Mouse (Mus musculus) liver, adult (tissue): ENCODE data around the gene Sdccag8.

Source experiments
- GATA4 ChIP-seq: IDR thresholded peaks from 2 replicates; pipeline ENCODE4 v1.6.1; 2014; ENCODE audit warnings: mild to moderate bottlenecking, low read length; ENCODE audit not compliant: insufficient replicate concordance

The Sdccag8 gene

DNA sequence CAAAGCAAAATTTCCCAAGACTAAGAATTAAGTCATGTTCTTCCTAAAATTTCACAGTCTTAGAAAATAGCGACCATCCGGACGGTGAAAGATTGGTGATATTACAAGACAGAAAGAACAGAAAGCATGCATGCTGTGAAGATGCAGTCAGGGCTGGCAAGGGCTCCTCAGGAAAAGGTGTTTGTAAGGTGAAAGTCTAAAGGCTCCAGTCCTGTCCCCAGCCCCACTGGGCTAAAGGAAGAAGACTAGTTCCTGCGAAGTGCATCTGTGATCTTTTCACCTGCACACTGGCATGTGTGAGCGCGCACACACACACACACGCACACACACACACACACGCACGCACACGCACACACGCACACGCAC lies 130.7 kb downstream of the Sdccag8 start:
- no peak for TF ChIP-seq GATA4

DNA sequence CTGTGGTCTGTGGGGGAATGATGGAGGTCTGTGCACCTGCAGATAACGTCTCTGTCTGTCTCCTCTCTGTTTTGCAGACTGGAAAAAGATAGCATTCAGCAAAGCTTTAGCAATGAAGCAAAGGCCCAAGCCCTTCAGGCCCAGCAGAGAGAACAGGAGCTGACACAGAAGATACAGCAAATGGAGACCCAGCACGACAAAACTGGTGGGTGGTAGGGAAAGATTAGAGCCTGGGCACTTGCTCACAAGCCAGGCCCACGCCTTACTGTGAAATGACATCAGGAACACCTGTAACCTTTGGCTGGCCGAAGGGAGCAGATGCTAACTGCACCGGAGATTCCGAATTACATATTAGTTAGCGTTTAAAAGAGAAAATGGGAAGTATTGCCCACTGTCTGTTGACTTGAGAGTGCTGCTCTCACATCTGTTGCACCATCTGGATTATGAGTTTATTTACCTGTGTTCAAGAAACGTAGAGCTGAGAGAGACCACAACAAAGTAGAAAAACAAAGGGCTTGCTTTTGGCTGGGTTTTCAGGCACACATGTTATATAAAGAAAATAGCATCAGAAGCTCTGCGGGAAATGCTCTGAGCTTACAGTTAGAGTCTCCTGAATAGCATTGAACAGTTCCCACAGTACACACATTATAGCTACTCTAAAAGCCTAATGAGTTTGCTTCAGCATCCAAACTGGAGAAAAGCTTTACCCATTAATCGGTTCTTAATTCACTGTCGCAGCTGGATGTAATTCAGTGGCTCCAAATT lies 131.8 kb downstream of the Sdccag8 start:
- TF ChIP-seq GATA4, result no peak

- no peak for TF ChIP-seq GATA4
Measured at GRCm38 (mm10) chr1:176946796-176947181, 132.3 kb downstream of the Sdccag8 start.

GRCm38 (mm10) chr1:176948861-176949260 lies 134.4 kb downstream of the Sdccag8 start:
- no peak for TF ChIP-seq GATA4

DNA sequence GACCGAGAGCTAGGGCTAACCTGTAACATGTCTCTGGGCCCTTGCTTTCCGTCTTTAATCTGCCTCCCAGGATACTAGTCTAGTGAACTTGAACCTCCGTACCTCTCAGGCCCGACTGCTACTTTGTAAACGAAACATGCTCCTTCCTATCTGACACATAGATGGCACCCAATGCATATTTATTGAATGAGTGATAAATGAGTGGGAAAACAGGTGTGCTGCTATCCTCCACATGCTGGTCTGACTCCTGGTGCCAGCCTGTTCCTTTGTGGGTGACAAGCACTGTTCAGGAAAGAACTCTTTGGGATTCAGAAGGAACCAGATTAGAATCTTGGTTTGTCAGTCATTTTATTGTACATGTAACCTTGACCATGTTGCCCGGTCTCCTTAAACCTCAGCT lies 134.9 kb downstream of the Sdccag8 start:
- no peak for TF ChIP-seq GATA4

DNA sequence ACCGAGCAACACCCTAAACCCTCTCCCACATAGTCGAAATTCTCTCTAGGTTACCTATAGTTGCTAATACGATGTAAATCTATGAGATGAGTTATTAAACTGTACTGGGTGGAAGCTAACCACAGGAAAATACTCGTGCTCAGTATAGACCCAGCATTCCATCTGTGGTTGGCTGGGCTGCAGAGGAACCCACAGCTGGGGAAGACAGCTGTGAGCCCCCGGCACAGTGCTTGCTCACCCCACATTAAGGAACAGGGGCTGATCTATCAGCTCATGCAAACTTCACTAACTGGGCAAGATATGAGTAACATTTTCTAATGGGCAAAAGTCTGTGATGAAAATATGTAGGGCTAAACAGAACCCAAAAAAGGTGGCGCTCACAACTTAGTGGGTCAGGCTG lies 135.6 kb downstream of the Sdccag8 start:
- no peak for TF ChIP-seq GATA4

GRCm38 (mm10) chr1:176951836-176952235 lies 137.4 kb downstream of the Sdccag8 start:
- no peak for TF ChIP-seq GATA4

GRCm38 (mm10) chr1:176958311-176958710 lies 143.9 kb downstream of the Sdccag8 start:
- TF ChIP-seq GATA4, result no peak

DNA sequence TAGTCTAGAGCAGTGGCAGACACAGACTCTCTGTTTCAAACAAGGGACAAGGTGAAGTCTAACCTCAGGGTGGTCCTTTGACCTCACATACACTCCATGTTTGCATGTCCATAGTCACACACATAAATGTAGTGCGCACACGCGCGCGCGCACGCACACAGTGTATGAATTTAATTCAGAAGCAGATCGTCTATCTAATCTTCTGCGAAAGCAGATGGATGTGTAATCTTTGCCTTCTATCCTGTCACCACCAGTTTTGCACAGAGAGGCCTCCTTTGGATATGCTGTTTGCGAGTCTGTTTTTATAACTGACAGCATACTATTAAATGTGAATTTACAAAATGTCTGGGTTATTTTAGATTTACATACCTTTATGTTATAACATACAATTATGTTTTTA lies 147.3 kb downstream of the Sdccag8 start:
- TF ChIP-seq GATA4, result no peak

DNA sequence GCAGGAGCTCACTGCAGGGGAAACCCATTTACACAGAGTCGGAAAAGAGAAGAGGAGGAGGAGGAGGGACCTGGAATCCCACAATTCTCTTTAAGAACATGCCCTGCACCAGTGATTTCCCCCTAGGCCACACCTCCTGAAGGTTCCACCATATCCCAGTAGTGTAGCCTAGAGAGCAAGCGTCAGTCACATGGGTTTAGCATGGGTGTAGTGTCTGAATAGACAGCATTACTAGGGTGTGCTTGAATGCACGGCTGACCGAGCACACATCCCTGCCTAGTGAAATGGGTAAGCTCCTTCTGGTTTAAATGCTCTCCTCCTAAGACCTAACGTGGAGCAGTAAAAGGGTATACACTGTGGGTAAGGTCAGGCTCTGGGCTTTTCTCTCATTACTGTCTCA lies 148.4 kb downstream of the Sdccag8 start:
- no peak for TF ChIP-seq GATA4

GRCm38 (mm10) chr1:176967299-176967698 lies 152.8 kb downstream of the Sdccag8 start:
- no peak for TF ChIP-seq GATA4

DNA sequence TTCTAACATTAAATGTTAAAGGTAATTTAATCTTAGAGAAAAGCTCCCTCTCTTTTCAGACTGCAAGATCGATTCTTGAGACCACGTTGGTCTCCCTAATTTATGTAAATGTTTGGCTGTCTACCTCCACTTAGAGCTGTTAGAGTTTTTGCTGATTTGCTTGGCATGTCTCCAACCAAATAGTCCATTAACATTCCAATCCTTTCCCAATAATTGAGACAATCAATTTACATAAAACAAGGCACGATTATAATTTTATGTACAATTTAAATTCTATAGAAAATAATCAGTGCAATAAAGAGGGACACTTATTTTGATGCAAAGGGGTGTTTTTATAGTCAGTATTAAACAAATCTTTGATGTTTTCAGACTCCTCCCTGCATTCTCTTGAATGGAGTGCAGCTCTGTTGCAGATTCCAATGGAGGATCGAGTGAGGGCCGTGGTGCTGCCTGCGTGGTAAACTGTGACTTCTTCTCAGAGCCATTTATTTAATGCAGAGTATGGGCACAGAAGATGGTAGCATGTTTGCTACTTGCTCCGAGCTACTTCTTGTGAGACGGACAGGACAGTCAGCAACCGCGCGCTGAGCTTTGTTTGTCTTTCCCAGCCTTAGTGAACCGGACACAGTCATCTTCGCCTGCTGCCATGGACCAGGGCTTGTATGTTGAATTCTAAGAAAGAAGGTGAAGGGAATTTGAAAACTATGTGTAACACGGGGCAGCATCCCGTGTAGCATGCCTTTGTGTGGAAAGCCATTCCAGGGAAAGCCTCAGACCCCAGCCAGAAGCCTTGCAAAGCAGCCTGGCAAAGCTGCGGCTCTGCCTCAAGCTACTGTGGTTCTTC lies 156.4 kb downstream of the Sdccag8 start:
- no peak for TF ChIP-seq GATA4

DNA sequence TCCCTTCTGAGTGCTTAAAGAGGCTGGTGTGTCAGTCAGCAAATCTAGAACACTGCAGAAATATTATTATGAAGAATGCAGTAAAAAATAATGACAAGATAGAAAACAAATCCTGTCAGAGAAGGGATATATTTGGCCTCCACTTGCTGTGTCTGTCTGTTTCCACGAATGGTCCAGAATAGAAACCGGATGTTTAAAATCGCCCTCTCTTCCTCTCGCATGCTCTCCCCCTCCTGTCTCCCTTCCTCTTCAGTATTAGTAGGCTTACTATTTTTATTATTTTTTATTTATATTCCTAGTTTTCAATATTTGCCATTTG lies 157.0 kb downstream of the Sdccag8 start:
- no peak for TF ChIP-seq GATA4

- no peak for TF ChIP-seq GATA4
Measured at GRCm38 (mm10) chr1:176973356-176974088, 159.1 kb downstream of the Sdccag8 start.

DNA sequence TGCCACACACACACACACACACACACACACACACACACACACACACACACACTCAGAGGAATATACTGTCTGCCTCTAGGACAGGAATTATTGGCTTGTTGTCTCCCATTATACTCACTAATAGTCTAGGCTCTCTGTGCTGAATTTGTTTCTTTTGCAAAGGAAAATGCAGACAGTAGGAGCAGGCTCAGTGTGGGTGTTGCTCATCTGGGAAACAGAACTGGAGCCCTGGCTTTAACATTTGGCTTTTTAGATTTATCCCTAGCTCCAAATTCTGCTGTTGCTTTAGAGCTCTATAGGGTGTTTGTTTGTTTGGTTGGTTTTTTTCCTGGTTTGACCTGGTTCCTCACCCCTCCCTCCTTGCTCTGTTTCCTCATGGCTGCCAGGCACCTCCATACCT lies 164.8 kb downstream of the Sdccag8 start:
- no peak for TF ChIP-seq GATA4

GRCm38 (mm10) chr1:176980140-176980539 lies 165.7 kb downstream of the Sdccag8 start:
- no peak for TF ChIP-seq GATA4

DNA sequence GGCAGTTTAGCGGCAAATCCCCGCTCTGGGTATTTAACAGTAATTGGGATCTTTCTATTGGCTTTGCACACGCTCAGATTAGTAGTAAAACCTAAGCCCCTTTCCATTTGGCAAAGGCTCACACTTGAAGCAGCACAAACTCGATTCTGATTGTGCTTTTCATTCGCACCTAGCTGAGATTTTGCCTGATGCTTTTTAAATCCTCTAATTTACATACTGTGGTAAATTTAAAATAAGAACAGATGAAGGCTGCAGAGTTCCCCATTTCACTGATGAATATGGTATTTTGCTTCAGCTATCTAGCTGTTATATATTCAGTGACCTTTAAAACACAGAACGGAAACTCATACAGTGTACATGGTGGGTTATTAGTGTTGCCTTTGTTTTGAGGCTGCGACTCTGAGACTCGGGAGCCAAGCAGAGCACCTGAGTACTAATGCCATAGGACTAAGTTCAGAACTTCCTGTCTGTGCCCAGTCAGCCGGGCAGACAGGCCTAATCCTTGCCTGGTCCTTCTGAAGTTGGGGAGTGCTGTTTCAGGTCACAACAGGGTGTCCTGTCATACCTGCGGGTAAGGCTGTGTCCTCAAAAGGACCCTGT lies 166.4 kb downstream of the Sdccag8 start:
- TF ChIP-seq GATA4, result no peak
